Mouse (Mus musculus): Measurements from ENCODE around the gene Samd14.

GRCm38 (mm10) chr11:94992754-94993606 lies 16.7 kb upstream of the Samd14 start:
- no peak for TF ChIP-seq CTCF (IDR thresholded peaks at IDR 0.05; ENCODE audit: control insufficient read depth, insufficient read depth, insufficient replicate concordance, low read depth, low read length)
- no peak for TF ChIP-seq POLR2A (IDR thresholded peaks at IDR 0.05; ENCODE audit: control insufficient read depth, low read depth, low read length)
